Mouse (Mus musculus): ENCODE data around the gene Hist1h2ad.
A peak's percentile ranks its signal among the peaks of the same experiment; 100 is the strongest.
"Not testable (repeated sequence)": the region's sequence is repeated elsewhere in the genome, so short reads cannot be mapped to it uniquely, and the experiment has no call there.

Gene Hist1h2ad

GRCm38 (mm10) chr13:23573898-23574524 is at the start of gene Hist1h2ad, which contains the start of gene Hist1h2bf:
Gene Hist1h2ad, plus strand, starts transcription at chr13:23574381.
Gene Hist1h2bf, minus strand, starts transcription at chr13:23574196.
- peak; percentile 95 for DNase-seq (ENCODE audit: low read depth)

GRCm38 (mm10) chr13:23524654-23525053 is 49.5 kb upstream of the Hist1h2ad start:
- DNase-seq (ENCODE audit: low read depth): peak; percentile 67

GRCm38 (mm10) chr13:23525901-23526300 is 48.3 kb upstream of the Hist1h2ad start:
- no peak for DNase-seq (ENCODE audit: low read depth)

GRCm38 (mm10) chr13:23526312-23526711 is 47.9 kb upstream of the Hist1h2ad start:
- DNase-seq (ENCODE audit: low read depth): peak; percentile 79

GRCm38 (mm10) chr13:23529005-23529404 is 45.2 kb upstream of the Hist1h2ad start:
- no peak for DNase-seq (ENCODE audit: low read depth)

- no peak for DNase-seq (ENCODE audit: low read depth)
Measured at GRCm38 (mm10) chr13:23529480-23530165, 44.6 kb upstream of the Hist1h2ad start.

GRCm38 (mm10) chr13:23530181-23530900 is 43.8 kb upstream of the Hist1h2ad start:
- peak; percentile 59 for DNase-seq (ENCODE audit: low read depth)

GRCm38 (mm10) chr13:23530901-23531875 is 43.0 kb upstream of the Hist1h2ad start, which contains the start of gene Hist1h4h:
Gene Hist1h4h, plus strand, starts transcription at chr13:23531050.
- peak; percentile 91 for DNase-seq (ENCODE audit: low read depth)

GRCm38 (mm10) chr13:23532262-23533075 is 41.7 kb upstream of the Hist1h2ad start:
- no peak for DNase-seq (ENCODE audit: low read depth)

GRCm38 (mm10) chr13:23533560-23534367 is 40.4 kb upstream of the Hist1h2ad start, which contains the start of gene Hist1h2af:
Gene Hist1h2af, plus strand, starts transcription at chr13:23533906.
- not testable (repeated sequence) for DNase-seq (ENCODE audit: low read depth)

GRCm38 (mm10) chr13:23534368-23535131 is 39.6 kb upstream of the Hist1h2ad start:
- DNase-seq (ENCODE audit: low read depth): no peak

- peak; percentile 85 for DNase-seq (ENCODE audit: low read depth)
Measured at GRCm38 (mm10) chr13:23535137-23536075, 38.8 kb upstream of the Hist1h2ad start, which contains the start of gene Hist1h3g. Gene Hist1h3g, plus strand, starts transcription at chr13:23535422.

GRCm38 (mm10) chr13:23536076-23536822 is 37.9 kb upstream of the Hist1h2ad start:
- DNase-seq (ENCODE audit: low read depth): no peak

GRCm38 (mm10) chr13:23537006-23537710 is 37.0 kb upstream of the Hist1h2ad start:
- DNase-seq (ENCODE audit: low read depth): no peak

GRCm38 (mm10) chr13:23538249-23538648 is 35.9 kb upstream of the Hist1h2ad start:
- no peak for DNase-seq (ENCODE audit: low read depth)

- DNase-seq (ENCODE audit: low read depth): not testable (repeated sequence)
Measured at GRCm38 (mm10) chr13:23539821-23540220, 34.4 kb upstream of the Hist1h2ad start.
